Mouse (Mus musculus) heart, embryonic 16.5 days (tissue): ENCODE results near the gene Cacnb2. TPM values are rescaled to one million over a fixed set of nuclear protein-coding genes. Genes with fewer than 3 reads are reported as not detected.

Experiments
- ATAC-seq: fragments of 200-750 bp; cut with Nextera tagmentation; replicated peaks from 2 replicates; pipeline ENCODE4 v1.8.0; 2017; ENCODE audit warnings: moderate number of reproducible peaks; ENCODE audit not compliant: insufficient read depth, low FRiP score; ENCODE audit errors: extremely low read depth
- H3K27ac ChIP-seq: fragments of 300-500 bp; sonication (generic); 2 replicates; pipeline ENCODE4 v1.5.1; 2014; ENCODE audit warnings: mild to moderate bottlenecking, low read length, control low read depth, moderate library complexity
- H3K27me3 ChIP-seq: fragments of 300-500 bp; sonication (generic); 2 replicates; pipeline ENCODE4 v1.6.1; 2014; ENCODE audit warnings: low read length, mixed read lengths; ENCODE audit not compliant: control insufficient read depth, insufficient read depth
- H3K36me3 ChIP-seq: fragments of 300-500 bp; sonication (generic); 2 replicates; pipeline ENCODE4 v1.6.1; 2014; ENCODE audit not compliant: control insufficient read depth, insufficient read depth
- H3K4me1 ChIP-seq: fragments of 300-500 bp; sonication (generic); 2 replicates; pipeline ENCODE4 v1.6.1; 2014; ENCODE audit warnings: low read length, mixed read lengths; ENCODE audit not compliant: control insufficient read depth, insufficient read depth
- H3K4me2 ChIP-seq: fragments of 300-500 bp; sonication (generic); 2 replicates; pipeline ENCODE4 v1.6.1; 2014; ENCODE audit warnings: low read depth, mild to moderate bottlenecking, control low read depth, low read length
- H3K4me3 ChIP-seq: fragments of 300-500 bp; sonication (generic); 2 replicates; pipeline ENCODE4 v1.5.1; 2014; ENCODE audit warnings: mild to moderate bottlenecking, control low read depth, low read length
- H3K9ac ChIP-seq: fragments of 300-500 bp; sonication (generic); 2 replicates; pipeline ENCODE4 v1.6.1; 2014; ENCODE audit warnings: low read length, control low read depth
- H3K9me3 ChIP-seq: fragments of 300-500 bp; sonication (generic); replicated peaks from 2 replicates; pipeline ENCODE4 v1.6.1; 2016; ENCODE audit warnings: low read length; ENCODE audit not compliant: control insufficient read depth
- WGBS: fragments of 180-500 bp; shearing (Covaris S2); extraction: QIAGEN DNeasy Blood & Tissue Kit; methylation state at CpG from one replicate; pipeline ENCODE4 v1.1.7; 2014; 5-methylcytosine and 5-hydroxymethylcytosine counted together
- polyA plus RNA-seq: library from polyadenylated mRNA; unstranded; fragments of >200 nt; fragmentation: Nextera tagmentation; extraction: Ambion mirVana; gene quantifications from 2 replicates; pipeline ENCODE4 v1.2.1, GENCODE M21; 2015

Cacnb2 gene
- polyA plus RNA-seq, 1 experiment from 2014 or later, result 12.9 TPM

- no peak overlapping the region for H3K4me3 ChIP-seq
- 71% methylated on average over 3 of the region's 3 CpGs for WGBS
- no peak overlapping the region for H3K4me2 ChIP-seq
- H3K4me1 ChIP-seq, result no peaks in the 10 kb centered on the region; the same call in 1 of the 2 replicates
- no peaks in the 10 kb centered on the region for H3K36me3 ChIP-seq
- H3K9me3 ChIP-seq, result no peaks in the 10 kb centered on the region
- no peaks in the 10 kb centered on the region for H3K27me3 ChIP-seq
- no peak overlapping the region for H3K27ac ChIP-seq
- H3K9ac ChIP-seq, result no peak overlapping the region
- no peak for ATAC-seq
Measured at GRCm38 (mm10) chr2:14774857-14775495, 172.1 kb downstream of the Cacnb2 start.

GRCm38 (mm10) chr2:14787983-14788382 lies 185.1 kb downstream of the Cacnb2 start:
- H3K36me3 ChIP-seq, result no peaks in the 10 kb centered on the region
- H3K4me2 ChIP-seq, result no peak overlapping the region
- no peak for ATAC-seq
- WGBS, result 84% methylated on average over 2 of the region's 2 CpGs
- no peaks in the 10 kb centered on the region for H3K9me3 ChIP-seq
- H3K27me3 ChIP-seq, result no peaks in the 10 kb centered on the region
- H3K4me3 ChIP-seq, result no peak overlapping the region
- H3K27ac ChIP-seq, result no peak overlapping the region
- H3K9ac ChIP-seq, result no peak overlapping the region
- no peaks in the 10 kb centered on the region for H3K4me1 ChIP-seq

- peaks cover 2% of the 10 kb centered on the region for H3K4me1 ChIP-seq
- no peak overlapping the region for H3K9ac ChIP-seq
- no peak overlapping the region for H3K4me3 ChIP-seq
- H3K4me2 ChIP-seq, result no peak overlapping the region
- no peak overlapping the region for H3K27ac ChIP-seq
- no peaks in the 10 kb centered on the region for H3K36me3 ChIP-seq
- no peaks in the 10 kb centered on the region for H3K9me3 ChIP-seq
- no peaks in the 10 kb centered on the region for H3K27me3 ChIP-seq
- ATAC-seq, result no peak
- 89% methylated on average over 4 of the region's 4 CpGs for WGBS
Measured at GRCm38 (mm10) chr2:14801446-14802046, 198.7 kb downstream of the Cacnb2 start.

- H3K36me3 ChIP-seq, result no peaks in the 10 kb centered on the region
- H3K9me3 ChIP-seq, result no peaks in the 10 kb centered on the region
- H3K4me1 ChIP-seq, result peaks cover 5% of the 10 kb centered on the region
- H3K27ac ChIP-seq, result no peak overlapping the region
- no peaks in the 10 kb centered on the region for H3K27me3 ChIP-seq
- H3K4me2 ChIP-seq, result no peak overlapping the region
- no peak overlapping the region for H3K4me3 ChIP-seq
- no peak overlapping the region for H3K9ac ChIP-seq
- no peak for ATAC-seq
- 64% methylated on average over 6 of the region's 6 CpGs for WGBS
Measured at GRCm38 (mm10) chr2:14807650-14808347, 204.9 kb downstream of the Cacnb2 start.

- Histone ChIP-seq H3K27ac (no peak overlapping the region), H3K9me3 (no peaks in the 10 kb centered on the region), H3K36me3 (no peaks in the 10 kb centered on the region), H3K4me1 (no peaks in the 10 kb centered on the region), H3K4me2 (no peak overlapping the region), H3K9ac (no peak overlapping the region), H3K4me3 (no peak overlapping the region), H3K27me3 (no peaks in the 10 kb centered on the region)
- ATAC-seq, result no peak
Measured at GRCm38 (mm10) chr2:14814977-14815376, 212.1 kb downstream of the Cacnb2 start.

GRCm38 (mm10) chr2:14818651-14819050 lies 215.8 kb downstream of the Cacnb2 start:
- Histone ChIP-seq H3K4me3 (no peak overlapping the region), H3K4me1 (peaks cover 12% of the 10 kb centered on the region), H3K27me3 (no peaks in the 10 kb centered on the region), H3K9ac (no peak overlapping the region), H3K9me3 (no peaks in the 10 kb centered on the region), H3K4me2 (no peak overlapping the region), H3K27ac (no peak overlapping the region), H3K36me3 (no peaks in the 10 kb centered on the region)
- no peak for ATAC-seq
- WGBS, result 59% methylated on average over 1 of the region's 1 CpGs

GRCm38 (mm10) chr2:14820946-14821345 lies 218.1 kb downstream of the Cacnb2 start:
- H3K4me1 ChIP-seq, result peaks cover 12% of the 10 kb centered on the region
- H3K9me3 ChIP-seq, result no peaks in the 10 kb centered on the region
- H3K27ac ChIP-seq, result peak overlapping the region; percentile 57
- no peak for ATAC-seq
- no peaks in the 10 kb centered on the region for H3K27me3 ChIP-seq
- H3K4me3 ChIP-seq, result no peak overlapping the region
- H3K36me3 ChIP-seq, result no peaks in the 10 kb centered on the region
- WGBS, result 23% methylated on average over 2 of the region's 2 CpGs
- no peak overlapping the region for H3K9ac ChIP-seq
- no peak overlapping the region for H3K4me2 ChIP-seq

GRCm38 (mm10) chr2:14823105-14823504 lies 220.2 kb downstream of the Cacnb2 start:
- H3K4me2 ChIP-seq, result peak overlapping the region; percentile 58
- H3K9ac ChIP-seq, result no peak overlapping the region
- H3K4me1 ChIP-seq, result peaks cover 22% of the 10 kb centered on the region
- peak; percentile 94 for ATAC-seq
- no peak overlapping the region for H3K4me3 ChIP-seq
- H3K36me3 ChIP-seq, result no peaks in the 10 kb centered on the region
- H3K9me3 ChIP-seq, result no peaks in the 10 kb centered on the region
- H3K27ac ChIP-seq, result peak overlapping the region; percentile 95
- no peaks in the 10 kb centered on the region for H3K27me3 ChIP-seq

- WGBS, result 12% methylated on average over 11 of the region's 11 CpGs
- Histone ChIP-seq H3K27ac (peak overlapping the region; percentile 95), H3K4me2 (peak overlapping the region; percentile 58), H3K9me3 (no peaks in the 10 kb centered on the region), H3K9ac (peak overlapping the region; percentile 70), H3K4me1 (peaks cover 29% of the 10 kb centered on the region), H3K36me3 (no peaks in the 10 kb centered on the region), H3K4me3 (peak overlapping the region; percentile 54), H3K27me3 (no peaks in the 10 kb centered on the region)
- peak; percentile 80 for ATAC-seq
Measured at GRCm38 (mm10) chr2:14823816-14824348, 221.0 kb downstream of the Cacnb2 start.
